Mouse (Mus musculus): Measurements from ENCODE around the gene Tmem30a.

The Tmem30a gene

DNA sequence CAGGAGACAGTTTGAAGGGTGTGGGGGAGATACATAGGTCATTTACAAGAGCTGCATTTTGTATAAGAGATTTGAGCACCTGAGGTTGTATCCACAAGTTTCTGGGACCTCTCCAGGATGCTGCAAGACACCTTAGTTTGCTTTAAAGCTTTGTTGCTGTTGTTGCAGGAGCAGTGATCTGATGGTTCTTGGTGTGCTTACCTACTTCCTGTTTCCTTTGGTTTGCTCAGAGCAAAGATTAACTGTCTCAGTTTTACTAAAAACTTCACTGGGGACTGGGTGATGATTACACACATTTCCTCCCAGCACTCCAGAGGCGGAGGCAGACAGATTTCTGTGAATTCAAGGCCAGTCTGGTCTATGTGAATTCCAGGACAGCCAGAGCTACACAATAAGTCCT lies 1.8 kb upstream of the Tmem30a start:
- no peak for DNase-seq (ENCODE audit: low read depth, low spot score)

DNA sequence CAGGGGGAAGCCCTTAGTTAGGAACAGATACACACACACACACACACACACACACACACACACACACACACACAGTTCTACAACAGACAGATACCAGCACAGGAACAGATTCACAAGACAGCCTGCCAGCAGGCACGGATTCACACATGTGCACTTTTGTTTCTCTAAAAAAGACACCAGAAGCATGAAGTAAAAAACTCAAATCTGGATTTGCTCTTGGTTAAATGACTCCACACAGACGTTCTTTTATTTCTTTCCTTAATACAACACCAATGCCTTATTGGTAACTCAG lies 7.6 kb downstream of the Tmem30a start:
- no peak for DNase-seq (ENCODE audit: low read depth, low spot score)

DNA sequence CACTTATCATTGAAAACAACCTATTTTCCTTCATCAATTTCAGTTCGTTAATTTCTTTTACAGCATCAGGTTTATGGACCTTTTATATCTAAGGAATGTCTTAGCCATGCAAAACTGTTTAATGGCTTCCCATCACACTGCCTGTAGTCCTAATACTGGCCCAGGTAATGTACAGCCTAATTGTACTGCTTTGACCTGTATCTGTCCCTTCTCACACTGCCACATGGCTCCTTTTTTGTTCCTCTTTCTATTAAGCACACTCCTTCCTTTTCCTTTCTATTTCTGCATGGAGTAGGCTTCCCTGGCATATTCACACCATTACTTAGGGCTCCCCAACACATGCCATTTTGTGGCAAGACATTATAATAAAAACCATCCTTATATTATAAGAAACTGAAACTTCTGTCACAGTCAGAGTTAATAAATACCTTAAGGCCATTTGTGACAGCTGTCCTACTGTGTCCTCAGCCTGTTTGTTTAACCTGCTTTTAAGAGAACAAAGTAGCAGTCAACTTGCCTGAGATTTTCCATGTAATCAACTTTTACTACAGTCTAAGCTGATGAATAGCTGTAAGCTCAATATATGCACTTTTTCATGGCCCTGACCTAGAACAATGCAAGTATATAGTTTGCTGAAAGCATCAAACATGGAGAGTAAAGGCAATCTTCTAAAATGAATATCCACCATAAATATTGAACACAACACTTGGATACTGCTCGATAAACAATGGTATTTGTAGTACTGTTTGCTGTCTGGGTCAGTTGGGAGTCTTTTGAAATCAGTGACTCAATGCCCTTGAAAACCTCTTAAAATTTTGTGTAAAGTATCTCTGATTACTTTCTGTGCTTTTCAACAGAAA lies 8.1 kb downstream of the Tmem30a start:
- DNase-seq (ENCODE audit: low read depth, low spot score): no peak

DNA sequence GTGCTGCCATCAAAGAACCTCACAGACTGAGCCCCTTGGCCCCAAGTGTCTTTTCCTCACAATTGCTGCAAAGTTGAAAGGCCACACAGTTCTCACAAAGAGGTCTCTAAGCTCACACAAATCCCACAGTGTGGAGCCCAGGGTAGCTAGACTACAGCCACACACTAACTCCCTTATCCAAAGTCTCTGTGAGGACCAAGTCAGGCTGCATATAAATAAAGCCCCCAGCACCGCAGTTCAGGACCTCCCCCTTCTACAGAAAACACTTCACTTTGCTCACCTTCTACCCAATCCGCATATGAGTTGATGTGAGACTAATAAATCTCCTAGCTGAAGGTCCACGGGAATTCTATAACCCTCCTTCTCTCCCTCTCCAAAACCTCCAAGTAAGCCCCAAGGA lies 8.9 kb downstream of the Tmem30a start:
- no peak for DNase-seq (ENCODE audit: low read depth, low spot score)

DNA sequence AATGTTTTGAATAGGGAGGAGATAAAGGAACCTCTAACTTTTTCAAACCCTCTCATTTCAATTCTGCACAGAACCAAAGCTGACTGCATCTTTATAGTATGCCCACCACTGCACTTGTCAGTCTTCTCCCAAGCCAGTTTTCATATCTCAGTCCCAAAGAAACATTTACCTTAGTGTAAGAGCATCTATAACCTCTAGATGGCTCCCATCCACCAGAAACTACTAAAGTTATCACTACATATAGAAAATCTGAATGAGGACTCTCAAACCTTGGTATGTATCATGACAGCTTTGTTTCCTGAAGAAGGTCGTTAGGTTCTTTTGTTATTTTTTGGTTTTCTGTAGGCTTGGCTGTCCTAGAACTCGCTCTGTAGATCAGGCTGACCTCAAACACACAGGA lies 14.0 kb downstream of the Tmem30a start:
- DNase-seq (ENCODE audit: low read depth, low spot score): no peak

DNA sequence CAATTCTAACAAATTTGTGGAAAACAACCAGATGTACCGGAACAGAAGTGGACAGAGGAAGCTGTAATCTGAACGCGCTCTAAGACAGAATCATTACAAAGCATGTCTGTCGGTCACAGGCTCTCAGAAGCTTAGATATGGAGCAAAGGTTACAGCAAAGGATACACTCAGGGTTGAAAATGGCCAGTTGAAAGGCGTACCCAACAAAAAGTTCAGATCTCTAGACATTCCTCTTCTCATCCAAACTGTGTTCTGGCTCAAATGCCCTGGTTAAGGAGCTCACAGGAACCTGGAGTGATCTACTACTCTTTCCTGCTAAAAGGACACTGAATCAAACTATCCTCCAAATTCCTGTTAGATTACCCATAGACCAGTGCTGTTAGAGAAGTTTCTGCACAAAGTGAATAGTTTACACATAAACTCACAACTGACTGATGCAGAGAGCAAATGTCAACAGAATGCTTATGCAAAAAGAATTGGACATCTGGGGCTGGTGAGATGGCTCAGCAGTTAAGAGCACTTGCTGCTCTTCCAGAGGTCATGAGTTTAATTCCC lies 26.2 kb downstream of the Tmem30a start:
- DNase-seq (ENCODE audit: low read depth, low spot score): no peak

DNA sequence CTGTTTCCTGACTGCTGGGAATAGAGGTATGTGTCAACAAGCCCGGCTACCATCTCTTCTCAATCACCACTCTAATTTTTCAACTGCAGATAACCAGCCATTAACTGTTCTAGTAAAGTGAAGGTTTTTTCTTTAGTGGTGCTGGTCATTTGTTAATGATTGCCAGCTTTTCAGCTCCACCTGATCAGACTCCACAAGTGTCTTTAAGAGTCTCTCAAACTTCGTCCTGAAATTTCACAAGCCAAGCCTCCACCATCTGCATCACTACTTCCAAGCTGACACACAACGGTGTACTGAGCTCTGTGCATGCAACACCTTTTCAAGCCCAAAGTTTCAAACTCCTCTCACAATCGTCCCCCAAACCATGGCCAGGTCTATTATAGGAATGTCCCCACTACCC lies 28.0 kb downstream of the Tmem30a start:
- DNase-seq (ENCODE audit: low read depth, low spot score): no peak

DNA sequence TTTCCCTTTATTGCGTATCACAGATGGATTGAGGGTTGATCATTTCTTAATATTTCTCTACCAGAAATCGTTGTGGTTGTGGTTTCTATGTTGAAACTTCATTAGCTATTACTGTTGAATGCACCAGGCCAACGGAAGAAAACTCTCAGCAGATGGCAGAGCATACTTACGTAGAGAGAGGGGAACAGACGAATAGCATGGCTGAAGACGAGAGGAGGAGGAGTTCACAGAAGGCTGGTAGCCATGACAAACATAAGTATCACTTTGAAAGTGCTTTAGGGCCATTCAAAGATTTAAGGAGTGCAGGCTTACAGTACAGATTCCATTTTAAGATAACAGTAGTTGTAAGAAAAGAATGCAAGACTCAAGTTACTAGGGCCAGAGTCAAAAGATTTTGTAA lies 30.8 kb downstream of the Tmem30a start:
- no peak for DNase-seq (ENCODE audit: low read depth, low spot score)

DNA sequence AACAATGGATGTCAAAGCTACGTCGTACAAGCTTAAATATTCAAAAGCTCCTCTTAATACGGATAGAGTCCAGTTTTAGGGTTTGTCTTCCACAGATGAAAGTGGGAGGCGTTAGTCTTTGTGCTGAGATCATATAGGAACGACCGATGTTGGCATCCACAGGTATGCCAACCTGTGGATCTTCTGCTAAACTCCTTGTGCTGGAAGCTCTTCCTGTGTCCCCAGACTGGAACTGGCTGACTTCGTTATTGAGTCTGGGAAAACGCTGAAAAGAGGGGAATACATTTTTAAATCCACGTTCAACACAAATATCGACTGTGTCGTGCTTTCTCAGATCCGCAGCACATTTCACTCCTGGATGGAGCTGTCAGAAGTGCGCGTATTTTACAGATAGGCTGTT lies 33.2 kb downstream of the Tmem30a start:
- no peak for DNase-seq (ENCODE audit: low read depth, low spot score)

DNA sequence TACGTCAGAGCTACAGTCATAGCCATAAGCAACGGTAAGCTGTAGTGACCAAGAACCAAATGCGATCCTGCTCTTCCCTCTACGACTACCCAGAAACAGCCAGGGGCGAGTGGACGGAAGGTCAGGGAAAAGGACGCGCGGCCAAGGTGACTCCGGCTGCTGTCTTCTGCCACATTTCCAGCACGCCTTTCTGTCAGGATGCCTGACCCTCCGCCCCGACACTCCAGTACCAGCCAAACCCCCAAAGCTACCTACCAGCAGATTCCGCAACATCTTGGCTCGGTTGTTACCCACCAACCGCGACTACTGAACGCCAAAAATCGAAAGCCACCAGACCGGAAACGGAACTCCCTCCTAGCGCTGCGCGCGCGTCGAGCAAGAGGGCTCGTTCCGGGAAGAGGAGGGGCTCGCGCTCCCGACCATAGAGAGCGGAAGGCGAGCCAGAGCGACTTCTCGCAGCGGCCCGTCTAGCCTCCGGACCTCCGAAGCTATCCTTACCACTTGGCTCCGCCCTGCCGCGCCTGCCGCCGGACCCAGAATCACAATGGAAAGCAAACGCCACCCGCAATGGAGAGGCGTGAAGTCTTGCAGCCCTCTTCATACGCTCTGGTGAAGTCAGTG lies 33.8 kb downstream of the Tmem30a start, which contains the start of gene Cox7a2:
TSS of gene Cox7a2 (minus strand) at position 494 of the 621 bp plus-strand sequence.
- DNase-seq (ENCODE audit: low read depth, low spot score): peak; percentile 85

DNA sequence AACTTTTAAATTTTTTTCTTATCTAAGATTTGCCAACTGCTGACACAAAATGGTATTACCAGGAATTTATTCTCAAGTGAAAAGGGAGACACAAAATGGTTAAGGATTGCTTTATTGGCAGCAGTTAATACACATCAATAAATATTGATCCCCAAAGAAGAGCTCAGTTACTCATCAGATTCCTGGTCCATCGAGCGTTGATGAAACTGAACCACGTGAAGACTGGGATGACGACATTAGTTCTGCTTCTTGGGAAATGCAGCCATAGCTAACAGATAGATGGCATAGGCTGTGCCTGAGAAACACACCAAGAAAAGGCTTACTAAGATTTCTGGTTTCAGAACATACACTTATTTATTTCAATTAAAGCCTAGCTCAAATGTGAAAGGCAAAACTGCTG lies 38.0 kb downstream of the Tmem30a start:
- no peak for DNase-seq (ENCODE audit: low read depth, low spot score)

DNA sequence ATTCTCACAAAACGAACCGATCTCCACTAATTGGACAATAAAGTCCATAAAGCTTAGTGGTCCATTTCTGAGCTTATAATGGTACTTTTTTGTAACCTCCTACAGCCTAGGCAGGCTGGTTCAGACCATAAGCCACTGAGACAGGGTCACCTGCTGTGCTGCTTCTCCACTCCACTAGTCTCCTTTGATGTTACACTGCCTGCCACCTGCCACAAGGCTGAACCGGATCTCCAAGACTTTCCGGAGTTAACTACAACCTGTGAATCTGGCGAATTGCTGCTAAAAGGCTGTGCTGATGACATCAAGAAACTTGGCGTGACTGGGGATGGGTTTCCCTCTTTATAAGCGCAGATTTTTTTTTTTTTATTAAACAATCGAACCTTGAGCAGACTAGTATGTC lies 41.5 kb downstream of the Tmem30a start:
- no peak for DNase-seq (ENCODE audit: low read depth, low spot score)

DNA sequence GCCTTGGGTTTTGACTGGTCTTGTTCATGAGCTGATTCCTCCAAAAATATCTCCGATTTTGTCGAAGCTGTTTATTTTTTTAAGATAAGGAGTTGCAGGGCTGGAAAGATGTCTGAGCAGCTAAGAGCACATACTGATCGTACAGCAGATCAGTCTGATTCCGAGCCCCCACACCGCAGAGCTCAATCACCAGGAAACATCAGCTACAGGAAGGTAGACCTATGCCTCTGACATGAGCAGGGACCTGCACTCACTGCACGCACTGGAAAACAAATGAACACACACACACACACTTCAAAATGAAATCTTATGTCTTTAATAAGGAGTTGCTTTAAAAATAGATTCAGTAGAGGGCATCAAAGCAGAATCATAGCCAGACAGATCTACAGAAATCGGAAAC lies 42.6 kb downstream of the Tmem30a start:
- DNase-seq (ENCODE audit: low read depth, low spot score): no peak

DNA sequence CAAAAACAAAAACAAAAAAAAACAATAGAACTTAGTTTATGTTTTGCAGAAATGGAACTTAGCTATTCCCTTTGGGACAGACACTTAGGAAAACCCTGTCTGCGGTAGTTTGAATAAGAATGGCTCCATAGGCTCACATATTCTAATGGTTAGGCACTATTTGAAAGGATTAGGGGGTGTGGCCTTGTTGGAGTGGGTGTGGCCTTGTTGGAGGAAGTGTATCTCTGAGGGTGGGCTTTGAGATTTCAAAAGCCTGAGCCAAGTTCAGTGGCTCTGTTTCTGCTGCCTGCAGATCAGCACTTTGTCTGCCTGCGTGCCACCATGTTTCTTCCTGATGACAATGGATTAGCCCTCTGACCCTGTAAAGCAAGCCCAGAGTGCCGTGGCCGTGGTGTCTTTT lies 48.3 kb downstream of the Tmem30a start:
- no peak for DNase-seq (ENCODE audit: low read depth, low spot score)

DNA sequence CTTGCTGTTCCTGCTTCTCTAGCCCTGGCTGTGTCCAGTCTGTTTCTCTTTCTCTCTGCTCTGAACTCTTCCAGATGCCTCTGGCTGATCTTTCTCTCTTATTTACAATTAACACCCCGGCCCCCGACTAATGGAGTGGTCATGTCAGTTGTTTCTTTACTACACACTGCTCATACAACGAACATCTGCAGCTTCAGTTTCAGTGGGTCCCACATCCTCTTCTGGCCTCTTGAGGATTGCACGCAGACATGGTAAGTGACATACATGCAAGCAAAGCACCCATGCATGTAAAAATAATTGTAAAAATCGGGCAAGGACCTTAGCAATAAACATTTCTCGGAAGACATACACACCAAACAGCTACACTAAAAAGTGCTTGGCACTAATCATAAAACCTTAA lies 57.7 kb downstream of the Tmem30a start:
- DNase-seq (ENCODE audit: low read depth, low spot score): no peak

DNA sequence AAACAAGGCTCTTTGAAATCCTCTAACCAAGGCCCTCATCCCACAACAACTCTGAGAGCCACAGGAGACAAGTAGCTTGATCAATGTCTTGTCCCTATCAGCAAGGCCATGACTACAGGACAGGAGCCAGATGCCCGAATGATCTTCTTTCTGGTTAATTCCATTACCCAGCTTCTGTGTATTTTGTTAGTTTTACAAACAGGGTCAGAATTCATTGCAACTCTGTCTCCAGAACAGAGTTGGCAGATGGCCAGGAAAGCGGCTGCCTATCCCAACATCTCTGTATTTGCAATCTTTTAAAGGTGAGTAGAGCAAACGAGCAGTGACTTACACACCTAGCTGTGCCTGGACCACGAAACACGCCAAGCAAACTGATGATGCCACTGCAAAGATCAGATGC lies 63.0 kb downstream of the Tmem30a start:
- no peak for DNase-seq (ENCODE audit: low read depth, low spot score)

DNA sequence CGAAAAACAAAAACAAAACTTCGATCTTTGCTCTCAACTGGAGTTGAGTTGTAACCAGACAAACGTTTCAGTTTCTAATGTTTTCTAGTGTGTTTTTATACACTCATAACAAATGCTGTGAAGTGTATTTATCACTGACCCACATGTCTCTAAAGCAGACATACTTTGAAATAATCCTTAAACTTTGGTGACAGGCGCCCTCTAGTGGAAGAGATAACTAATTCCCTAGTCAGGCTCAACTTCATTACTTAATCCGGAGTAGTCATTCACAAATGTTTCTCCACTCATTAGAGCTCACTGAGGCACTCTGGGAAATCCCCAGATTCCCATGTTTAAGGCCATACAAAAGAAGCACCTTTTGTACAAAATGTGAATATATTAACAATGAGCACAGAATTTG lies 70.2 kb downstream of the Tmem30a start:
- DNase-seq (ENCODE audit: low read depth, low spot score): peak; percentile 4

DNA sequence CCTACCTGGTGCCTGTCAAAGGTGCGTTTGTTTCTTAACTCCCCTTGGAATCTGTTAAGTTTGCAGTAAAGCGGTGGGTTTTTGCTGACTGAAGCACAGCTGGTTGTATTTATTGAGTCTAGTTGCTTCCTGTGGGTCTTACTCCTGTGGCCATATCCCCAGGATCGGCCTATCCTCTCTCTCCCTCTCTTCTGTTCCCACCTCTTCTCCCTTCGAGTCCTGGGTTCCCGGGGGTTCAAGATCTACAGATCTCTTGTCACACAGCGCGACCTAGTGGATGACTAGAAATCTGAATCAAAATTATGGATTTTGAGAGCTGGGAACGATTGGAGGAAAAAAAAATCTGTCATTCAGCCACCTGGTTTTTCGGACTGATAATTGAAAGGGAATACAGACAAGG lies 72.3 kb downstream of the Tmem30a start:
- no peak for DNase-seq (ENCODE audit: low read depth, low spot score)

DNA sequence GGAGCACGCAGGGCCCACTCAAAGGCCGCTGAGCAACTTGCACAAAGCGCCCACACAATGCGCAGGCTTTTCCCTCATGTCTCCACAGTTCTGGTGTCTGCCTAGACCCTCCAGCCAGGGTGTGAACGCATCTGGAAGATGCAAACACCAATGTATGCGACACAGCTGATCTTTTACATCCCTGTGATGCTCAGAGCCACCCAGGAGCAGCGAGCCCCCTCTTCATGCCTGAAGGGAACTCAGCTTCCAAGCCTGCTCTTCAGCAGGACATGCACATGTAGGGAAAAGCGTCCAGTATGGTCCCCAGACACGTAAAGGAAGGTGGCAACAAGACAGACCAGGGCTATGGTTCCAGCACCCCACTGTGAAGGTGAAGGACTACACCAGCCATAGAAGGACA lies 73.2 kb downstream of the Tmem30a start:
- DNase-seq (ENCODE audit: low read depth, low spot score): no peak

DNA sequence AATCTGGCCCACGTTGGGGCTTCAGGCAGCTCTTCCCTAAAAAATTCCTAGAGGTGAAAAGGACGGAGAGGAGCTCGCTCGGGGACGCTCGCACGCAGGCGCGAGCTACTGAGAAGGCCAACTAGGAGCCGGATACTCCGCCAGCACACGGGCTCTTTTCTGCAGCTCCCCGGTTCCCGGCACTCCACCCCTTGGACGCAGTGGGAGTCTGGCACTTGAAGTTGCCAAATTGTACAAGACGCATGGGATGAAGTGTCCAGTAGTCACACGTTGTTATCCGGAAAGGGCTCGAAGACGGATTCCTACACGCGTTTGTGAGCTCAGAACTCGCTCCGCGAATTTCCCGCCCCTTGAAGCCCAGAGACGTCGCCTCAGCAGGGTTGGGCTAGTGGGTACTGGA lies 73.9 kb downstream of the Tmem30a start:
- no peak for DNase-seq (ENCODE audit: low read depth, low spot score)

Measured in c-Kit-negative CD71-positive TER-119-positive erythroid progenitor cells, embryonic 14.5 days (primary cell).